Mouse (Mus musculus): Measurements from ENCODE around the gene Lactbl1.

Gene Lactbl1

DNA sequence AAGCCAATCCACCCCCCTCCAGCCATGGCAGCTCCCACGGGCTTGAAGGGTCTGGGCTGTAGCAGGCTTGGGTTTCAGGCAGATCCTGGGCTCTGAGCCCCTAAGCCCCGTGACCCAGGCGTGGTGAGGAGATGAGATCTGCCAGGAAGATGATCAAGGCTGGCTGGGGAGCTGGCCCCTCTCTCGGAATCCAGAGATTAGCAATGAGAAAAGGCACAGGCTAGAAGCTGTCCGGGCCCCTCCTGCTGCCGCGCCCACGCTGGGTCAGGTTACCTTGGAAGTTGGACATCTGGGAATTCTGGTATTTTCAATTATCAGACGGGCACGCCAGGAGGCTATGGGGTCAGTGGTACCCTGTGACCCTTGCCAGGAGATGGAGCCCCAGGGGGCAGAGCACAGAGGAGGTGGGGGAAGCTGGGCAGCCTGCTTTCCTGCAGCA, 63.0 kb downstream of the Lactbl1 start:
- no peak for DNase-seq

DNA sequence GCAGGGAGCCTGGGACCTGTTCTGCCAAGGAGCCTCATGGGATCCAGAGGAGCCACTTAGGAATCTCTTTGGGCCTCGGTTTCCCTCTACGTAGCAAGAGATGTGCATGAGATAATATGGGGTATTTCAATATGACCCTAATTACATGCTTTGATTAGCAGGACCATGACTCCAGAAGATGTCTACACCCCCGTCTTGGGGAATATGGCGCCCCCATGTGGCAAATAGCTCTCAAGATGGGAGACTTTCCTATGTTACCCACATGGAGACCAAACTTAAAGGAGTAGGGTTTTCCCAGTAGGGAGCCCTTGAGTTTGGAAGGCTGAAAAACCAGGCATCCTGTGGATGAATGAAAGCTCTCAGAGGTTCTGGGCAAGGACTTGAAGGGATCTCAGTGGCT, 65.7 kb downstream of the Lactbl1 start:
- no peak for DNase-seq
